In genomic region chr11:55234288-55234687, GRCm38 (mm10) we compare ENCODE assay signal across 23 mouse cellular contexts. TPM values are rescaled to one million over a fixed set of nuclear protein-coding genes. Genes with fewer than 3 reads are reported as not detected.
DNase-seq lines count a peak whose midpoint lies in the region; ATAC-seq and TF ChIP-seq lines count a peak whose summit lies in the region.
"Had no signal": no experiment of that assay in that cellular context is flagged by ENCODE, and none has a peak within 500 bp of the region (broad histone marks: within the 10 kb centered on the region; RNA-seq: fewer than 3 reads in every experiment).

No protein-coding gene starts in this region.

- H3K4me2 ChIP-seq in hindbrain, postnatal 0 days (ENCODE audit: low read depth, low read length): no peak overlapping the region
- H3K4me2 ChIP-seq in hindbrain, embryonic 12.5 days (replicated peaks): no peak overlapping the region
- H3K4me2 ChIP-seq: embryonic facial prominence, embryonic 13.5 days; forebrain, embryonic 12.5 days; heart, embryonic 11.5 days; heart, embryonic 15.5 days; hindbrain, embryonic 14.5 days had no signal

- no peak overlapping the region for H3K9ac ChIP-seq in hindbrain, postnatal 0 days (replicated peaks; ENCODE audit: low read length)
- H3K9ac ChIP-seq in hindbrain, embryonic 12.5 days: no peak overlapping the region
- H3K9ac ChIP-seq: embryonic facial prominence, embryonic 13.5 days; forebrain, embryonic 12.5 days; heart, embryonic 15.5 days; hindbrain, embryonic 14.5 days had no signal

- H3K4me1 ChIP-seq in hindbrain, postnatal 0 days (ENCODE audit: insufficient read depth, low read length): no peaks in the 10 kb centered on the region
- H3K4me1 ChIP-seq in hindbrain, embryonic 12.5 days: no peaks in the 10 kb centered on the region
- H3K4me1 ChIP-seq: embryonic facial prominence, embryonic 13.5 days; forebrain, embryonic 12.5 days; heart, embryonic 15.5 days had no signal

- H3K4me3 ChIP-seq in hindbrain, postnatal 0 days (ENCODE audit: low read length): no peak overlapping the region
- no peak overlapping the region for H3K4me3 ChIP-seq in hindbrain, embryonic 12.5 days
- H3K4me3 ChIP-seq: embryonic facial prominence, embryonic 13.5 days; forebrain, embryonic 12.5 days; heart, adult 2 months; heart, embryonic 15.5 days had no signal

- no peak overlapping the region for H3K27ac ChIP-seq in hindbrain, postnatal 0 days
- H3K27ac ChIP-seq in hindbrain, embryonic 12.5 days: no peak overlapping the region
- H3K27ac ChIP-seq: embryonic facial prominence, embryonic 13.5 days; forebrain, embryonic 12.5 days; heart, adult 2 months; heart, embryonic 15.5 days; hindbrain, embryonic 14.5 days had no signal

- DNase-seq in hindbrain, postnatal 0 days (ENCODE audit: low spot score): peak; percentile 18
- DNase-seq in brain, adult 2 months (ENCODE audit: low read depth, low spot score): peak; percentile 86
- DNase-seq in cerebellum, adult 8-10 months: peak; percentile 74
- DNase-seq in cerebellum, postnatal 14 days: peak; percentile 85 to 87
- DNase-seq in right cerebral cortex, postnatal 4 days: no peak
- DNase-seq in kidney, postnatal 14 days: no peak
- no peak for DNase-seq in gastrocnemius, postnatal 10 days
- DNase-seq: heart, adult 2 months; heart, postnatal 14 days; kidney, adult 8-10 months had no signal

- H3K9me3 ChIP-seq in hindbrain, postnatal 0 days (ENCODE audit: low read length): no peaks in the 10 kb centered on the region
- no peaks in the 10 kb centered on the region for H3K9me3 ChIP-seq in hindbrain, embryonic 12.5 days (replicated peaks)
- H3K9me3 ChIP-seq: embryonic facial prominence, embryonic 13.5 days; forebrain, embryonic 12.5 days; heart, embryonic 15.5 days had no signal

- no peak for TF ChIP-seq CTCF in hindbrain, postnatal 0 days (IDR thresholded peaks at IDR 0.05; ENCODE audit: low read depth)

- no peaks in the 10 kb centered on the region for H3K27me3 ChIP-seq in hindbrain, postnatal 0 days (ENCODE audit: insufficient read depth, low read length)
- H3K27me3 ChIP-seq in hindbrain, embryonic 12.5 days: no peaks in the 10 kb centered on the region
- H3K27me3 ChIP-seq: embryonic facial prominence, embryonic 13.5 days; forebrain, embryonic 12.5 days; heart, embryonic 15.5 days; Patski had no signal

- peaks cover 10% of the 10 kb centered on the region; the same call in 1 of the 2 replicates for H3K36me3 ChIP-seq in hindbrain, postnatal 0 days (ENCODE audit: insufficient read depth, low read length)
- H3K36me3 ChIP-seq in hindbrain, embryonic 12.5 days: peaks cover 21% of the 10 kb centered on the region
- H3K36me3 ChIP-seq: heart, embryonic 15.5 days had no signal

- 72% methylated on average over 7 of the region's 7 CpGs for WGBS in hindbrain, postnatal 0 days
- 87% methylated on average over 7 of the region's 7 CpGs for WGBS in hindbrain, embryonic 12.5 days

- no peak for ATAC-seq in hindbrain, postnatal 0 days
- ATAC-seq in hindbrain, embryonic 12.5 days (ENCODE audit: low FRiP score): no peak
- ATAC-seq: activated CD4-positive, CD25-positive, alpha-beta regulatory T cell, adult 4 months; forebrain, embryonic 16.5 days; intestine, embryonic 16.5 days; Patski had no signal

RNA-seq across cellular contexts. Expression of gene Slc36a1, which starts 30.1 kb away (rescaled TPM):
- 35.0 and 37.3 TPM in 2 replicates for total RNA-seq in hindbrain, postnatal 0 days (2014; rRNA removed)
- 3.8 TPM in 2 replicates for polyA plus RNA-seq in hindbrain, postnatal 0 days (2015; fragmentation: Nextera tagmentation; extraction: Ambion mirVana)
- polyA plus RNA-seq in hindbrain, embryonic 12.5 days (2016; fragmentation: Nextera tagmentation; extraction: Ambion mirVana): 1.5 and 2.3 TPM in 2 replicates
- total RNA-seq in gastrocnemius, postnatal 10 days (2021): 1 to 10 TPM; 7.3 to 7.4 TPM

RNA-seq across cellular contexts. Expression of gene Slc36a2, which starts 49.4 kb away (rescaled TPM):
- 0.36 and 0.84 TPM in 2 replicates for total RNA-seq in hindbrain, postnatal 0 days (2014; rRNA removed)
- polyA plus RNA-seq in hindbrain, postnatal 0 days (2015; fragmentation: Nextera tagmentation; extraction: Ambion mirVana): 0.78 and 0.94 TPM in 2 replicates
- polyA plus RNA-seq in hindbrain, embryonic 12.5 days (2016; fragmentation: Nextera tagmentation; extraction: Ambion mirVana): 0.40 and 0.52 TPM in 2 replicates
- total RNA-seq in gastrocnemius, postnatal 10 days (2021): 1 to 10 TPM; 3.4 to 6.5 TPM
- total RNA-seq: hematopoietic stem cell, adult 5-6 weeks; MEL had no signal
- polyA plus RNA-seq: C2C12; forebrain, embryonic 12.5 days had no signal

Comparison
In these comparisons a context has a peak if more than half of its experiments do, and no peak if none do; other contexts are left out.
1. DNase-seq: peak in hindbrain, postnatal 0 days (single experiment), brain, adult 2 months (single experiment), cerebellum, adult 8-10 months (single experiment) and cerebellum, postnatal 14 days (2 of 2); none in right cerebral cortex, postnatal 4 days (single experiment), kidney, postnatal 14 days (single experiment) and gastrocnemius, postnatal 10 days (single experiment).